Mouse (Mus musculus) heart, embryonic 11.5 days (tissue): Measurements from ENCODE around the gene Pcca. TPM values are rescaled to one million over a fixed set of nuclear protein-coding genes. Genes with fewer than 3 reads are reported as not detected.

ENCODE experiments used
- ATAC-seq: fragments of 200-750 bp; cut with Nextera tagmentation; replicated peaks from 2 replicates; pipeline ENCODE4 v1.8.0; 2017; ENCODE audit warnings: moderate library complexity; ENCODE audit not compliant: insufficient number of reproducible peaks, low FRiP score, low TSS enrichment
- H3K27ac ChIP-seq: fragments of 300-500 bp; sonication (generic); 2 replicates; pipeline ENCODE4 v1.5.1; 2014; ENCODE audit warnings: mild to moderate bottlenecking, low read depth, low read length
- H3K27me3 ChIP-seq: fragments of 300-500 bp; sonication (generic); 2 replicates; pipeline ENCODE4 v1.6.1; 2014; ENCODE audit warnings: mild to moderate bottlenecking, low read length, mixed read lengths; ENCODE audit not compliant: control insufficient read depth, insufficient read depth
- H3K36me3 ChIP-seq: fragments of 300-500 bp; sonication (generic); 2 replicates; pipeline ENCODE4 v1.6.1; 2014; ENCODE audit warnings: mild to moderate bottlenecking, low read length, moderate library complexity, mixed read lengths; ENCODE audit not compliant: control insufficient read depth, insufficient read depth
- H3K4me1 ChIP-seq: fragments of 300-500 bp; sonication (generic); 2 replicates; pipeline ENCODE4 v1.6.1; 2014; ENCODE audit warnings: low read length; ENCODE audit not compliant: control insufficient read depth, insufficient read depth
- H3K4me2 ChIP-seq: fragments of 300-500 bp; sonication (generic); 2 replicates; pipeline ENCODE4 v1.6.1; 2014; ENCODE audit warnings: mild to moderate bottlenecking, moderate library complexity
- H3K4me3 ChIP-seq: fragments of 300-500 bp; sonication (generic); 2 replicates; pipeline ENCODE4 v1.5.1; 2014; ENCODE audit warnings: low read depth, low read length
- H3K9ac ChIP-seq: fragments of 300-500 bp; sonication (generic); 2 replicates; pipeline ENCODE4 v1.6.1; 2014; ENCODE audit warnings: mild to moderate bottlenecking, low read depth, low read length, moderate library complexity
- H3K9me3 ChIP-seq: fragments of 300-500 bp; sonication (generic); replicated peaks from 2 replicates; pipeline ENCODE4 v1.6.1; 2016; ENCODE audit warnings: low read length; ENCODE audit not compliant: control insufficient read depth
- WGBS: fragments of 180-500 bp; shearing (Covaris S2); extraction: QIAGEN DNeasy Blood & Tissue Kit; methylation state at CpG from one replicate; pipeline ENCODE4 v1.1.7; 2014; ENCODE audit not compliant: insufficient replicate concordance; 5-methylcytosine and 5-hydroxymethylcytosine counted together
- polyA plus RNA-seq: library from polyadenylated mRNA; unstranded; fragments of >200 nt; fragmentation: Nextera tagmentation; extraction: Ambion mirVana; gene quantifications from 2 replicates; pipeline ENCODE4 v1.2.1, GENCODE M21; 2014

Gene Pcca
- polyA plus RNA-seq, 1 experiment from 2014 or later = 24.9 TPM

- Histone ChIP-seq H3K4me1 (no peaks in the 10 kb centered on the region), H3K4me3 (no peak overlapping the region), H3K9me3 (no peaks in the 10 kb centered on the region), H3K4me2 (no peak overlapping the region), H3K27me3 (no peaks in the 10 kb centered on the region), H3K27ac (no peak overlapping the region), H3K36me3 (no peaks in the 10 kb centered on the region), H3K9ac (no peak overlapping the region)
- no peak for ATAC-seq
- 61% methylated on average over 1 of the region's 1 CpGs for WGBS
These were observed 108.3 kb downstream of the Pcca start for GRCm38 (mm10) chr14:122642432-122642831.

- Histone ChIP-seq H3K4me2 (no peak overlapping the region), H3K27ac (no peak overlapping the region), H3K27me3 (no peaks in the 10 kb centered on the region), H3K9ac (no peak overlapping the region), H3K4me1 (no peaks in the 10 kb centered on the region), H3K36me3 (no peaks in the 10 kb centered on the region), H3K4me3 (no peak overlapping the region), H3K9me3 (no peaks in the 10 kb centered on the region)
- ATAC-seq = no peak
- 72% methylated on average over 1 of the region's 1 CpGs for WGBS
These were observed 114.1 kb downstream of the Pcca start for GRCm38 (mm10) chr14:122648214-122648613.

- ATAC-seq = no peak
- no peak overlapping the region for H3K4me3 ChIP-seq
- no peak overlapping the region for H3K4me2 ChIP-seq
- H3K9me3 ChIP-seq = no peaks in the 10 kb centered on the region
- H3K4me1 ChIP-seq = no peaks in the 10 kb centered on the region
- no peaks in the 10 kb centered on the region for H3K27me3 ChIP-seq
- H3K36me3 ChIP-seq = no peaks in the 10 kb centered on the region
- H3K27ac ChIP-seq = no peak overlapping the region
- WGBS = 37% methylated on average over 3 of the region's 3 CpGs
- H3K9ac ChIP-seq = no peak overlapping the region
These were observed 115.3 kb downstream of the Pcca start for GRCm38 (mm10) chr14:122649336-122649950.

GRCm38 (mm10) chr14:122651681-122652080 is 117.6 kb downstream of the Pcca start:
- no peak overlapping the region for H3K4me3 ChIP-seq
- WGBS = 35% methylated on average over 2 of the region's 2 CpGs
- no peaks in the 10 kb centered on the region for H3K36me3 ChIP-seq
- no peak for ATAC-seq
- H3K9ac ChIP-seq = no peak overlapping the region
- H3K4me2 ChIP-seq = no peak overlapping the region
- H3K27me3 ChIP-seq = no peaks in the 10 kb centered on the region
- no peaks in the 10 kb centered on the region for H3K9me3 ChIP-seq
- H3K4me1 ChIP-seq = no peaks in the 10 kb centered on the region
- H3K27ac ChIP-seq = no peak overlapping the region

GRCm38 (mm10) chr14:122675661-122676060 is 141.5 kb downstream of the Pcca start:
- Histone ChIP-seq H3K36me3 (no peaks in the 10 kb centered on the region), H3K27ac (no peak overlapping the region), H3K27me3 (no peaks in the 10 kb centered on the region), H3K9me3 (no peaks in the 10 kb centered on the region), H3K4me2 (no peak overlapping the region), H3K4me3 (no peak overlapping the region), H3K4me1 (no peaks in the 10 kb centered on the region), H3K9ac (no peak overlapping the region)
- ATAC-seq = no peak
- 79% methylated on average over 3 of the region's 3 CpGs for WGBS

GRCm38 (mm10) chr14:122683645-122684044 is 149.5 kb downstream of the Pcca start:
- no peak overlapping the region for H3K27ac ChIP-seq
- H3K9me3 ChIP-seq = no peaks in the 10 kb centered on the region
- H3K27me3 ChIP-seq = no peaks in the 10 kb centered on the region
- no peak overlapping the region for H3K4me2 ChIP-seq
- H3K36me3 ChIP-seq = no peaks in the 10 kb centered on the region
- H3K4me3 ChIP-seq = no peak overlapping the region
- no peak overlapping the region for H3K9ac ChIP-seq
- H3K4me1 ChIP-seq = peaks cover 5% of the 10 kb centered on the region; the same call in 1 of the 2 replicates
- WGBS = 76% methylated on average over 1 of the region's 1 CpGs
- ATAC-seq = no peak

GRCm38 (mm10) chr14:122684250-122684649 is 150.1 kb downstream of the Pcca start:
- H3K27me3 ChIP-seq = no peaks in the 10 kb centered on the region
- H3K4me3 ChIP-seq = no peak overlapping the region
- H3K9me3 ChIP-seq = no peaks in the 10 kb centered on the region
- no peaks in the 10 kb centered on the region for H3K36me3 ChIP-seq
- no peak for ATAC-seq
- no peak overlapping the region for H3K27ac ChIP-seq
- no peak overlapping the region for H3K4me2 ChIP-seq
- peaks cover 5% of the 10 kb centered on the region; the same call in 1 of the 2 replicates for H3K4me1 ChIP-seq
- no peak overlapping the region for H3K9ac ChIP-seq
- WGBS = 75% methylated on average over 4 of the region's 4 CpGs

GRCm38 (mm10) chr14:122684811-122685210 is 150.7 kb downstream of the Pcca start:
- no peaks in the 10 kb centered on the region for H3K36me3 ChIP-seq
- H3K9me3 ChIP-seq = no peaks in the 10 kb centered on the region
- H3K27ac ChIP-seq = no peak overlapping the region
- no peak overlapping the region for H3K4me3 ChIP-seq
- no peak overlapping the region for H3K9ac ChIP-seq
- H3K4me2 ChIP-seq = no peak overlapping the region
- 47% methylated on average over 2 of the region's 2 CpGs for WGBS
- no peak for ATAC-seq
- peaks cover 5% of the 10 kb centered on the region; the same call in 1 of the 2 replicates for H3K4me1 ChIP-seq
- no peaks in the 10 kb centered on the region for H3K27me3 ChIP-seq

- H3K27ac ChIP-seq = no peak overlapping the region
- no peak for ATAC-seq
- no peak overlapping the region for H3K4me3 ChIP-seq
- no peak overlapping the region for H3K4me2 ChIP-seq
- no peaks in the 10 kb centered on the region for H3K9me3 ChIP-seq
- no peak overlapping the region for H3K9ac ChIP-seq
- H3K27me3 ChIP-seq = no peaks in the 10 kb centered on the region
- H3K4me1 ChIP-seq = peaks cover 5% of the 10 kb centered on the region; the same call in 1 of the 2 replicates
- H3K36me3 ChIP-seq = no peaks in the 10 kb centered on the region
- 55% methylated on average over 7 of the region's 7 CpGs for WGBS
These were observed 153.3 kb downstream of the Pcca start for GRCm38 (mm10) chr14:122687398-122687797.
